Comparison of ENCODE assay signal across 9 mouse cellular contexts in the genomic region with DNA sequence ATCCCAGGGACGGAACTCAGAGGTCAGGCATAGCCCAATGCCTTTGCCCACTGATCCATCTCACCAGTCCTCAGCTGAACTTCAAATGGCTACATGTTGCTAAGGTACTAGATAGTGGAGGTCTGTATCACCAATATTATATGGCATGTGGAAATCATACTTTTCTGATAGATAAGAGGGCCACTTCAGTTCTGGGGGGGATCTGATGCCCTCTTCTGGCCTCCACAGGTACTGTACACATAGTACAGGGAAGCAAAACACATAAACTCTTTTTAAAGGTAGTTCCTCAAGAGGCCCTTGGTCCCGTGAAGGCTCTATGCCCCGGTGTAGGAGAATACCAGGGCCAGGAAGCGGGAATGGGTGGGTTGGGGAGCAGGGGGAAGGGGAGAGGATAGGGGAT. TPM values are rescaled to one million over a fixed set of nuclear protein-coding genes. Genes with fewer than 3 reads are reported as not detected.
DNase-seq lines count a peak whose midpoint lies in the region; ATAC-seq lines count a peak whose summit lies in the region.
"Had no signal": no experiment of that assay in that cellular context is flagged by ENCODE, and none has a peak within 500 bp of the region (broad histone marks: within the 10 kb centered on the region; RNA-seq: fewer than 3 reads in every experiment).

No protein-coding gene starts in this region.

- no peaks in the 10 kb centered on the region for H3K27me3 ChIP-seq in intestine, embryonic 14.5 days (replicated peaks; ENCODE audit: control insufficient read depth, insufficient read depth, low read length)
- no peaks in the 10 kb centered on the region for H3K27me3 ChIP-seq in intestine, embryonic 16.5 days (replicated peaks; ENCODE audit: control insufficient read depth, insufficient read depth, low read length)
- H3K27me3 ChIP-seq in forebrain, embryonic 12.5 days = no peaks in the 10 kb centered on the region
- H3K27me3 ChIP-seq: lung, embryonic 15.5 days had no signal

- no peaks in the 10 kb centered on the region for H3K9me3 ChIP-seq in intestine, embryonic 14.5 days (ENCODE audit: control insufficient read depth, low read length)
- no peaks in the 10 kb centered on the region for H3K9me3 ChIP-seq in intestine, embryonic 16.5 days (ENCODE audit: control insufficient read depth, low read length)
- H3K9me3 ChIP-seq in forebrain, embryonic 12.5 days = no peaks in the 10 kb centered on the region
- H3K9me3 ChIP-seq: lung, embryonic 15.5 days had no signal

- WGBS in intestine, embryonic 14.5 days = 76% methylated on average over 4 of the region's 4 CpGs
- 69% methylated on average over 4 of the region's 4 CpGs for WGBS in intestine, embryonic 16.5 days
- WGBS in forebrain, embryonic 12.5 days = 66% methylated on average over 4 of the region's 4 CpGs

- peak; percentile 46 for DNase-seq in intestine, embryonic 14.5 days (ENCODE audit: low spot score)
- peak; percentile 43 for DNase-seq in CD4-positive helper T cell, adult 2 months (ENCODE audit: low read depth, low spot score)
- peak; percentile 35 for DNase-seq in c-Kit-positive CD71-positive TER-119-positive erythroid progenitor cells, embryonic 14.5 days (ENCODE audit: low spot score)
- peak; percentile 17 to 43 for DNase-seq in natural killer cell, adult 2 months (ENCODE audit: low spot score in 2 of 2)
- no peak for DNase-seq in right cerebral cortex, postnatal 36 days (ENCODE audit: low spot score in 2 of 2)
- DNase-seq in ovary, postnatal 14 days (ENCODE audit: low spot score) = no peak

- no peaks in the 10 kb centered on the region for H3K36me3 ChIP-seq in intestine, embryonic 14.5 days (ENCODE audit: control insufficient read depth, insufficient read depth, low read length)
- H3K36me3 ChIP-seq in intestine, embryonic 16.5 days (ENCODE audit: control insufficient read depth, insufficient read depth, low read length) = no peaks in the 10 kb centered on the region
- no peaks in the 10 kb centered on the region for H3K36me3 ChIP-seq in forebrain, embryonic 12.5 days (replicated peaks)
- H3K36me3 ChIP-seq: lung, embryonic 15.5 days had no signal

- H3K4me1 ChIP-seq in intestine, embryonic 14.5 days (replicated peaks; ENCODE audit: control insufficient read depth, insufficient read depth, low read length) = peaks cover 10% of the 10 kb centered on the region
- H3K4me1 ChIP-seq in intestine, embryonic 16.5 days (ENCODE audit: control insufficient read depth, insufficient read depth, low read length) = peaks cover 7% of the 10 kb centered on the region
- H3K4me1 ChIP-seq in forebrain, embryonic 12.5 days = peaks cover 14% of the 10 kb centered on the region

- H3K27ac ChIP-seq in intestine, embryonic 14.5 days (ENCODE audit: low read depth) = no peak overlapping the region
- no peak overlapping the region for H3K27ac ChIP-seq in intestine, embryonic 16.5 days (ENCODE audit: low read length)
- H3K27ac ChIP-seq in forebrain, embryonic 12.5 days = no peak overlapping the region
- H3K27ac ChIP-seq: lung, embryonic 15.5 days had no signal

- no peak overlapping the region for H3K4me2 ChIP-seq in intestine, embryonic 14.5 days (ENCODE audit: low read length)
- no peak overlapping the region for H3K4me2 ChIP-seq in intestine, embryonic 16.5 days (ENCODE audit: low read depth, low read length)
- H3K4me2 ChIP-seq in forebrain, embryonic 12.5 days = no peak overlapping the region
- H3K4me2 ChIP-seq: lung, embryonic 15.5 days had no signal

- no peak overlapping the region for H3K9ac ChIP-seq in intestine, embryonic 14.5 days (ENCODE audit: low read length)
- no peak overlapping the region for H3K9ac ChIP-seq in intestine, embryonic 16.5 days (ENCODE audit: low read depth, low read length)
- no peak overlapping the region for H3K9ac ChIP-seq in forebrain, embryonic 12.5 days
- H3K9ac ChIP-seq: lung, embryonic 15.5 days had no signal

- no peak overlapping the region for H3K4me3 ChIP-seq in intestine, embryonic 14.5 days (ENCODE audit: low read depth, low read length)
- H3K4me3 ChIP-seq in intestine, embryonic 16.5 days (ENCODE audit: low read length) = no peak overlapping the region
- H3K4me3 ChIP-seq in forebrain, embryonic 12.5 days (replicated peaks) = no peak overlapping the region
- H3K4me3 ChIP-seq: lung, embryonic 15.5 days had no signal

- no peak for ATAC-seq in intestine, embryonic 14.5 days (replicated peaks; ENCODE audit: low FRiP score, low TSS enrichment, low read depth)
- no peak for ATAC-seq in intestine, embryonic 16.5 days
- ATAC-seq in forebrain, embryonic 12.5 days (ENCODE audit: low FRiP score) = no peak

RNA-seq across cellular contexts. Expression of gene Cnih1, which starts 2.1 kb away (rescaled TPM):
- polyA plus RNA-seq in intestine, embryonic 14.5 days (2014; fragmentation: Nextera tagmentation; extraction: Ambion mirVana) = 207 and 215 TPM in 2 replicates
- polyA plus RNA-seq in intestine, embryonic 16.5 days (2015; fragmentation: Nextera tagmentation; extraction: Ambion mirVana) = 195 and 204 TPM in 2 replicates
- 176 and 181 TPM in 2 replicates for polyA plus RNA-seq in forebrain, embryonic 12.5 days (2016; fragmentation: Nextera tagmentation; extraction: Ambion mirVana)

RNA-seq across cellular contexts. Expression of gene Cdkn3, which starts 30.0 kb away (rescaled TPM):
- polyA plus RNA-seq in intestine, embryonic 14.5 days (2014; fragmentation: Nextera tagmentation; extraction: Ambion mirVana) = 53.1 and 53.3 TPM in 2 replicates
- 53.8 and 61.1 TPM in 2 replicates for polyA plus RNA-seq in intestine, embryonic 16.5 days (2015; fragmentation: Nextera tagmentation; extraction: Ambion mirVana)
- polyA plus RNA-seq in forebrain, embryonic 12.5 days (2016; fragmentation: Nextera tagmentation; extraction: Ambion mirVana) = 37.0 and 45.9 TPM in 2 replicates

RNA-seq across cellular contexts. Expression of gene Gmfb, which starts 31.7 kb away (rescaled TPM):
- 58.5 and 66.5 TPM in 2 replicates for polyA plus RNA-seq in intestine, embryonic 14.5 days (2014; fragmentation: Nextera tagmentation; extraction: Ambion mirVana)
- polyA plus RNA-seq in intestine, embryonic 16.5 days (2015; fragmentation: Nextera tagmentation; extraction: Ambion mirVana) = 47.5 and 51.2 TPM in 2 replicates
- 107 and 110 TPM in 2 replicates for polyA plus RNA-seq in forebrain, embryonic 12.5 days (2016; fragmentation: Nextera tagmentation; extraction: Ambion mirVana)

RNA-seq across cellular contexts. Expression of gene Cgrrf1, which starts 41.6 kb away (rescaled TPM):
- polyA plus RNA-seq in intestine, embryonic 14.5 days (2014; fragmentation: Nextera tagmentation; extraction: Ambion mirVana) = 25.3 and 28.6 TPM in 2 replicates
- 21.9 and 24.0 TPM in 2 replicates for polyA plus RNA-seq in intestine, embryonic 16.5 days (2015; fragmentation: Nextera tagmentation; extraction: Ambion mirVana)
- 26.4 and 28.6 TPM in 2 replicates for polyA plus RNA-seq in forebrain, embryonic 12.5 days (2016; fragmentation: Nextera tagmentation; extraction: Ambion mirVana)

Comparison
In these comparisons a context has a peak if more than half of its experiments do, and no peak if none do; other contexts are left out.
1. DNase-seq: peak in intestine, embryonic 14.5 days (single experiment), CD4-positive helper T cell, adult 2 months (single experiment), c-Kit-positive CD71-positive TER-119-positive erythroid progenitor cells, embryonic 14.5 days (single experiment) and natural killer cell, adult 2 months (2 of 2); none in right cerebral cortex, postnatal 36 days (0 of 2) and ovary, postnatal 14 days (single experiment).